Mouse (Mus musculus) ES-CJ7 (cell line): Measurements from ENCODE around the gene Npas2.

Experiments used
- DNase-seq: peaks from one replicate; pipeline ENCODE4 v3.0.0; 2011; ENCODE audit warnings: low read depth, low spot score

The Npas2 gene

DNA sequence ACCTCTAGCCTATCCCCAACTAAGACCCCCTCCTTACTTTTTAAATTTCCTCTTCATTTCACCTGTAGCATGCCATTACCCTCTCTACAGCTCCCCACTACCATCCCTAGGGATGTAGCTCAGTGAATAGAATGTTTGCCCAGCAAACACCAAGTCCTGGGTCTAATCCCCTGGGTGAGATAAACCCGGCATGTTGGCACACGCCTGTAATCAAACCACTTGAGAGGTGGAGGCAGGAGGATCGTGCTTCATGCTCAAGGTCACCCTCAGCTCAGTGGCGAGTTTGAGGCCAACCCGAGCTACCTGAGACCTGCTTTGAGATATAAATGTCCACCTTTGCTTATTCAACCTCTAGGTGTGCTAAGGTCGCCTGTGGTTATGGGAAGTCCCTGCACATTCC lies 19.5 kb downstream of the Npas2 start:
- DNase-seq, result no peak

DNA sequence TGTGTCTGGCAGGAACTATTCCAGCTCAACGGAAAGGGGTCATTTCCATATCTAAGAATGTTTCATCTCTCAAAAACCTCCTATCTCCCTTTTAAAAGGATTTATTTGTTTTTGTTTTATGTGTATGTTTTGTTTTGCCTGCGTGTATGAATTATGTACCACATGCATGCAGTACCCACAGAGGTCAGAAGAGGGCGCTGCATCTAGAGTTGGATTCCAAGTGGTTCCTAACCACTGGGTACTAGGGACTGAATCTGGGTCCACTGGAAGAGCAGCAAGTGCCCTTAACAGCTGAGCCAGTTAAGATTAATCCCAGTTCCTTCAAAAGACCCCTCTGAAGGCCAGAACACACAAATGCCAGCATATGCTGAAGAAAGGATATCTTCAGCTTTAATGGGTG lies 24.1 kb downstream of the Npas2 start:
- DNase-seq, result peak; percentile 49

DNA sequence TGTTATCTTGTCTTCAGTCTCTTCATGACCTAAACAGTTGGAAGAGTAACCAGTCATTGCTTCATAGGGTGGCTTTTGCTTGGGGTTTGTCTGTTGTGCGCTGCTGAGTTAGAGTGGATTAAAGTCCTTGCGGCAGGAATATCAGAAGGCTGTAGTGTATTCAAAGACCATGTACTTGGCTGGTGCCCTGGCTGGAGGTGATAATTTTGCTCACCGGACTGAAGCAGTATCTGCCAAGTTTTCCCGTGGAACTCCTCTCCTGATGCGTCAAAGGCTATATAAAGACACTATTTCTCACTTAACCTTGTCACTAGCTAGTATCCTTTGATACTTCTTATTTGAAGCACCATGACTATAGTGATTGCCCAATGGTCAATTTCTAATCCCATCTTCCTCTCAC lies 34.9 kb downstream of the Npas2 start:
- DNase-seq, result no peak

DNA sequence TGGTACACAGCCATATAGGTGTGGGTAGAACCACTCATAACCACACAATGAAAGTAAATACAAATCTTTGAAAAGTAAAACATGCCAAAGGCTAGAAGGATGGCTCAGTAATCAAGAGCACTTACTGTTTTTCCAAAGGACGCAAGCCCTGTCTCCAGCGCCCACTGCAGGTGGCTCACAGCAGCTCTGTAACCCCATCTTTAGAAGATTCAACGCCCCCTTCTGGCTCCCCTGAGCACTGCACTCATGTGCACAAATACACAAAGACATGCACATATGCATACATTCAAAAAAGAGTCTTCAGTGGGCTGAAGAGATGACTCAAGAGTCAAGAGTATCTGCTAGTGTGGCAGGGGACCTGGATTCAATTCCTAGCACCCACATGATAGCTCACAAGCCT lies 36.5 kb downstream of the Npas2 start:
- DNase-seq, result peak; percentile 37

DNA sequence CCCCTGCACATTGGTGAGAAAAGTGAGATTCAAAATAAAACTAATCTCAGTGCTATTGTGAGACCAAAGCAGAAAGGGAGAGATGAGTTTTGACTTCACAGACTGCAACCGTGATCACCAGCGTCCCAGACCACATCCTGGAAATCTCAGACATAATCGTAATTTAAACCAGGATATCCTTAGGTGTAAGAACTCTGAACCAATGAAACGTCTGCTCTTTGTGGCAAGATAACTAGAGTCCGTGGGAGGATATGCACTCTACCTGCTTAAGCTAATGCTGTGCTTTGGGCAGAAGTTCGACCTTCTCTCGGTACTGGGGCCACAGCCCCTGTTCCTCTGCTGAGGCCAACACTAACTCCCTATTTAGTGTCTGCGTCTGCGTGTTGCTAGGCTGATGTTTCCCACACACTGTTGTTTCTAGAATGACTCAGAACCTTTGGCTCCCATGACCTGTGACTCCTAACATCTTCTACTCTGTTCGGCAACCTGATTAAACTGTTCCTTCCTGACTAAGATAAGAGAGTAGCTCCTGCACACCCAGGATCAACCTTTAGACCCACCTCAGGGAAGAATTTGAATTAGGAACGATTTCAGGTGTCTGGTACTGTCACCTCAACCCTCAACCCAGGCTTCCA lies 41.4 kb downstream of the Npas2 start:
- no peak for DNase-seq

DNA sequence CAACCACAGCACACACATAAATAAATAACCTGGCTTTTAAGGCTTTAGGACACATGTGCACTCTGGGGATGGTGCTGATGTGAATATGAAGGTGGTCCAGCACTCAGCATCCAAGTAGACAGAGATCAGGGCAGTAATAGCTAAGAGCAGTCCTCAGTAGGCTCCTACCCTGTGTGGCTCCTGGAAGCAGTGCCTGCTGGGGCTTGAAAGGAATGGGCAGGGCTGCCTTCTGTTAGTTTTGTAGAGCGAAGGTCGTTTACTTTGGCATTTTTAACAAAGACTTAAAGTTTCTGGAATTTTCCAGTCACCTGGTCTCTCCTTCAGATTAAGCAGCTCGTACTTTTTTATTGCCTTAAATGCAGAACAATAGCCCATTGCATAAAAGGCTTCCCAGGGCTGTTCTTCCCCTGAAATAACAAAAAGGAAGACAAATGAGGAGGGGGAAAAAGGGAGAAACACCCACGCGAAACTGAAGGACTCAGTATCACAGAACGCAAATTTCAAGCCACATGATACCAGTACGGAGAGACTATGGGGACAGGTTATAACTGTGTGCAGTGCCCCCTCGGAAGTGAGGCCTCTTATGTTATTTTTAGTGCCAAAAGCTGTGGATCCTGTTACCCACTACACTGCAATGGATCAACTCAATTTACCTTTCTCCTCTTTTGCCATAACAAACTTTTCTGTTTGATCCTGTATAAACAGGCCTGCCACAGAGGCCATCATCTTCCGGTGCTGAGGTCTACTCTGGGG lies 44.1 kb downstream of the Npas2 start:
- peak; percentile 21 for DNase-seq

DNA sequence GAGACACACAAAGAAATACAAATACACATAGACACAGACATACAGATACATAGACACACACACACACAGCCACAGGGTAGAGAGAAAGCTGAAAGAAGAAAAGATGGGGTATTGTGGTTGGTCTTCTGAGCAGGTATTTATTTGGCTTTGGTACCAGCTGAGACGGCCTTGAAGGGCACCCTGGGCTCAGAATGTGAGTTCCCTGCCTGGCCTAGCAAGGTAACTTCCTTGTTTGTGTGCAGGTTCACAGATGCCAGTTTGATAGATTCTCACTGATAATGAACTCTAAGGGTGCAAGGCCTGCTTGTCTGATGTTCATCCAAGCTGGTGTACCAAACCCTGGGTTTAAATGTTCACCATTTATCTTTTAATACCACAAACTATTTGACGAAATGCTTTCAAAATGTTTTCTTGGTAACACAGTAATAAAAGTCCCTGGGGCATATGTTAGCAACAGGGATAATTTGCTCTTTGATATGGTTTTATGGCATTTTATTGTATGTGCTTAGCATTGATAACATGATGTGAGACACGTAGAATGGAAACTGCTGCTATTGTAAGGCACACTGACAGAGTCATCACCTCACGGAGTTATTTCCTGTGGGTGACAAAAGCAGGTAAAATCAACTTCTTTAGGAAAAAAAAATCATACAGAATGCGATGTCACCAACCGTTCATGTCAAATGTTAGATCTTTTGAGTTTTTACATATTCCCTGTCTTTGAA lies 47.5 kb downstream of the Npas2 start:
- DNase-seq, result no peak

DNA sequence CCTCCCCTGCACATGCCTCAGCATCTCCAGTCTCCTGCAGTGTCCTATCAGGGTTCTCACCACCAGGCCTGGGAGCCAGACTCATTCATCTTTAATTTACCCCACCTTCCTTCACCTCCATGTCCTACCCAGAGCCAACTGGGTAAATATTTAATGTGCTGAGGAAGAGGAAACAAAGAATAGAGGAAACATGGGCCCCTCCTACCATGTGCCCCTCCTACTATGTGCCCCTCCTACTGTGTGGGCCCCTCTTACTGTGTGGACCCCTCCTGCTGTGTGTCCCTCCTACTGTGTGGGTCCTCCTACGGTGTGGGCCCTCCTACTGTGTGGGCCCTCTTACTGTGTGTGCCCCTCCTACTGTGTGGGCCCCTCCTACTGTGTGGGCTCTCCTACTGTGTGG lies 51.2 kb downstream of the Npas2 start:
- no peak for DNase-seq

DNA sequence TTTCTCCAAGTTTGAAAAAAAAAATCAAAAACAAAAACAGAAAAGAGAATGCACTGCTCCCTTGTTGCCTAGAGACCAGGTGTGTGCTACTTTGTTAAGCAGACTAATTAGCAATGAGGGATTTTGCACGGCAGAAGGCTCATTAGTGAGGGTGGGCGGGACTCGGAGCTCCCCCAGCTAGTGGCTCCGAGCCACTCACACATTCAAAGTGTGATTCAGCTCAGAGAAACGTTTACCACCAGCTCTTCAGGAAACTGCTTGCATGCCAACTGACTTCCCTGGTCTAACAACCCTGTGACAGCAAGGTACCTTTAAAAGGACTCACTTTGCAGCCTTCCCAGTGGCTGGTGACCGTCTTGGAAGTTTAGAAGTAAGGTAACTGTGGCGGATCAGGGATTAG lies 58.1 kb downstream of the Npas2 start:
- no peak for DNase-seq

DNA sequence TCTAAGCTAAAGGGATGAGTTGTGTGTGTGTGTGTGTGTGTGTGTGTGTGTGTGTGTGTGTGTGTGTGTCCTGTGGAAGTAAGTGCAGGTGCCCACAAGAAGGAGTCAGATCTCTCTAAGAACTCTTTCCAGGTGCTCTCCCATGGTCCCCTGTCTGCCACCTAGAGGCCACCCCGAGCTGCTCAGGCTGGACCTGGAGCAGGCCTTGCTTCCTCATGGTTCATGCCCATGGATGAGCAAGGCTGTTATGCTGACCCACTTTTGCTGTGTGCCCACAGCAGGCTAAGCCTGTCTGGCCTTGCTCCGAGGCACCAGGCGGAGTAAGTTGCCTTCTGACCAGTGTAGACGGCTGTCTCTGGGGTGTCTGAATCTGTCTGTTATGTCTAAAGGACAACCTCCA lies 60.2 kb downstream of the Npas2 start:
- peak; percentile 56 for DNase-seq

DNA sequence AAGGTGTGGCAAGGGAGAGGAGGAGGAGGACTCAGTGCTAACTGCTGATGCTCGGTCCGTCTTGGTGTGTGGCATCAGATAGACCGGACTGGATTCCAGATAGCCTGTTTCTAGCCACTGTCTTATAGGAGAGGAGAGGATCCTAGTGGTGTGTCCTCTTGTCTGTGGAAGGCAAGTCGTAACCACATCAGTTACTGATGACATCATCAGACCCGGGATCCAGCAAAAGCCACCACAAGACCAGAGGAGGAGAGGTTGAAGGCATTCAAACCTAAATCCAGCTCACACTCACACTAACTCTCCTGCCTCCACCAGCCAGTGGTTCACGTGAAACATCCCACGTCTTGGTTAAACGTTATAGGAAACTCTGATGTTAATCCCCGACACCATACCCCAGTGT lies 62.5 kb downstream of the Npas2 start:
- DNase-seq, result no peak

DNA sequence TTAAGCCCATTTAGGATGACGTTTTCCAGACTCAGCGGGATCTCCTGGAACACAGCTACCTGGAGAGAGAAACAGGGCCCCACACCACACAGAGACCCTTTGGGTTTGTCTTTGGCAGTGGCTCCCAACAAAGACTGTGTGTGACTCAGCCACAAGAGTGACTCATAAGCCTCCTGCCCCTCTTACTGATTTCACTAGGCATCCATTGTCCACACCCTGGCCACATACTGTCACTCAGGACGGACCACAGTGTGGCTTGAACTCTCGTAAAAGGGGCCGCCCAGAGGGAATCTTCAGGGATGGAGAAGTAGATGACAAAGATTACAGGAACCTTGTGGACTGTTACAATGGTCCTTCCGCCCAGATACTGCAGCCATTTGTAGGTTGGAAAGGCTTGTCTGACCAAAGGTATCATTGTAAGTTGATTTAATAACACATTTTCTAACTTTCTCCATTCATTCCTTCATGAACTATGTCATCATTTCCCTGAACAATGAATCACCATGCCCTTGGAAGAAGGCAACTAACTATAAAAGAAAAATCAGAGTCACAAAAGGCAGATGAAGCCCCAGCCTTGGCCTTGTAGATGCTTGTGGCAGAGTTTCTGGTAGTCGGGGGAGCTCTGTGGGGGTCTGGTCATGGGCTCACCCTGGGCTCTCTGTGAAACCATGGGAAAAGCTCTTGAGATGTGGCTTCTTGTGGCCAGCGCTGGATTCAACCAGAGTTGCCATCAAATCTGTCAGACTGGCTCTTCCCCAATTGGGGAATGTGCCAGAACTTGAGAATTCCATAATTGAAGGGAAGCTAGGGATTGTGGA lies 63.2 kb downstream of the Npas2 start:
- DNase-seq, result no peak

DNA sequence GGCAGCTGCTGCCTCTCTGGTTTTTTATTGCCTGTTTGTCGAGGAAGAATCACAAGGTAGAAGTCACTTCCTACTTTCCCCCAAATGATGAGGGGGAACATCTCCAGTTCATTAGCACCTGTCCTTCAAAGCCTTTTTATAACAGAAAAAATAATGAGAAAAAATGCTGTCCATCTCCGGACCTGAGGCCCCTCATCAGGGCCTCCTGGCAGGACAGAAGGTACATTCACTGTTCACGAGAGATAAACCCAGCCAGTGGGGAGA lies 63.7 kb downstream of the Npas2 start:
- DNase-seq, result no peak

DNA sequence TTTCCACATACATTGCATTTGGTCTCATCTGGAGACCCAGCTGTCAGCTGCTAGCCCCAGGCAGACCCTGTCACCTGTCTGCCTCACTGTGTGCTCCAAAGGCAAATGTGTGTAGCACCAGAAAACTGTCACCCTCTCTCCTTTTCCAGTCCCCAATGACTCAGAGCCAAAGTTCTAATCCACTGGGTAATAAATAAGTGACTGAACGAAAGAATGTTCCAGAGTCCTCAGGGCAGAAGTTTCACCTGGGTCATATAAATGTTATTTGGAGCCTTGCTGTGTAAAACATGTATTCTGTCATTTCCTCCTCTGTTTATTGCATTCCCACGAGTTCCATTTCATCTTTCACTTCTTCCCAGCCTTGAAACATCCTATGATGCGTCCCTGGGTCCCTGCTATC lies 66.1 kb downstream of the Npas2 start:
- no peak for DNase-seq

DNA sequence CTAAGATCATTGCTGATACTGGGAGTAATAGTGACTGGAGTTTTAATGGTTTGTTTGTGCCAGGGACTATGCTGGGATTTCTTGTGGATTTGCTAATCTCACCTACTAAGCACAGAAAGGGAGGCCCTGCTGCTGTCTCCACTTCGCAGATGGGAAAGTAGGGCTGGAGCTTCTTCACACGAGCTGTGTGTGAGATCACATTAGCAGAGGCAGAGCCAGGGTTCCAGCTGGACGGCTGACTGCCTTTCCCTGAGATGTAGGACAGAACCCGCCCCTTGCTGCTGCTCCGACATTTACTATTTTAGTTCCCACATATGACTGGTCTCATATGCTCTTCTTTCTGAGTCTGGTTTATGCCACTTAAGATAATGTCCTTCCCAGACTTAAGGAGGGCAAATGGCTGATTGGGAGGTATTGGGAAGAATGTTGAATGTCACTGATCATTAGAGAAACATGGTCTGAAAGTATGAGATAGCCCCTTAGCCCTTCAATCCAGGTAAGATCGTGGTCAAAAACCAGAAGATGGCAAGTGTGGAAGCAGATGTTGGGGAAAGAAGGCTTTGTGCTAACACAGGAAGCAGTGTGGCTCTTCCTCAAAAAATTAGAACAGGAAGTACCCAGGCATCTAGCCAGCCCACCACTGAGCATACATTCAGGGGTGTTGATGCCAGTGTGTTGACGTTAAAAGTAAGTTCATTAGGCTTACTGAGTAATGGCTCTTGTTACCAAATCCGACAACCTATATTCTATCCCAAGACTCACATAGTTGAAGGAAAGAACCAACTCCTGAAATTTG lies 66.8 kb downstream of the Npas2 start:
- no peak for DNase-seq

DNA sequence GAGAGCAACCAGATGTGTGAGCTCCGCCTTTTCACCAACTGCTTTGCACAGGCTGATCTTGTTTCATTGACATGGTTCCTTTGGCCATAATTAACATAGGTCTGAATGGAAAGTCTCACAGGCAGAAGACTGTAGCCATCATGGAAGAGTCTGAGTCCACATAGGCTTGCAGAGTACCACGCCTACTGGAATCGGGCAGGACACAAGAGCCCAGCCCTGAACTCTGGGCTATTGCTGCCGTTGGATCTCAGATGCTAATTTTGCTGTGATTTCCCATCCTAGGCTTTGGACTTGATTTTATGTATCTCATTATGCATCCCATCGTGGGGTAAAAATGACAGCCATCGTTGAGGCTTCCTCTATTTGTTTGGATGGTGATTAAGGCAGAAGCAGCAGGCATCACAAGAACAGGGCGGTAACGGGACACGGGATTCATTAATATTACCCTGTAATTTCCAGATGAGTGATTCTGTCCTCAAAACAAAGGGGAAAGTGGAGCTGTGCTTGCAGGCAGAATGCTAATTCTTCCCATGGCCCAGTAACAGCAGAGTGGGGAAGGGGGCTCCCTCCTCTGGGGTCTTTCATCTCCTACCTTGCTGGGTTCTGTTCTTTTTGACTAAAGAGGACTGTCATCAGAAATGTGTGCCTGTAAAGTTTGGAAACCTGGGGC lies 73.4 kb downstream of the Npas2 start:
- DNase-seq, result no peak

DNA sequence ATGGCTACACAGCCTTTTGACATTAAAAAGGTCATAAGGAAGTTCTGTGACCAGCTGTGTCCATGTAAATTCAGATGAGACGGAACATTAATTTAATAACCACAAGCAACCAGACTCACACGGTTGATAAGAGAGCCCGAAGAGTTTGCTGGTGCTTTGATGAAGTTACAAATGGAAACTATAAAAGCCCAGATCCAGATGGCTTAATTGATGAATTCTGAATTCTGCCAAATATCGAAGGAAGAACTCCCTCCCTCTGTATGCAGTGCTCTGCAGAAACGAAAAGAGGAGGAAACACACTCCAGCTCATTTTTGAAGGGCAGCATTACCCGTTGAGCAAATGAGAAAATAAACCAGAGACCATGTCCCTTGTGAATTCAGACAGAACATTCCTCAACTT lies 79.4 kb downstream of the Npas2 start:
- no peak for DNase-seq

DNA sequence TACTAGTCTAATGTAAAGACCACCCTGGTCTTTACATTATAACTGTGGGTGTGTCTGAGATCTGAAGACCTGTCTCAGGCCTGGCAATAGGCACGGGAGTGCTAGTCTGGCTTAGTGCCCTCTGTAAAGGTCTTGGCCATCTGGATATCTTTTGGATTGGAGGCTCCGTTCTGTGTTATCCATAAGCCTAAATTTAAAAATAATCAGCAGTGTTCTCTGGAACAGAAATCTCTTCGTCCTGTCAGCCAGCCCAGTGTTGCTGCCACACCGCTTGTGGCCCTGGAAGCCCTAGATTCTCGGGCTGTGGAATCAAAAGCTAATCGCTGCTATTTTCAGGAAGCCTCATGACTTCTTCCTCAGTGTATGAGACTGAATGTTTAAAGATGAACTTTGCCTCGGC lies 86.9 kb downstream of the Npas2 start:
- no peak for DNase-seq

DNA sequence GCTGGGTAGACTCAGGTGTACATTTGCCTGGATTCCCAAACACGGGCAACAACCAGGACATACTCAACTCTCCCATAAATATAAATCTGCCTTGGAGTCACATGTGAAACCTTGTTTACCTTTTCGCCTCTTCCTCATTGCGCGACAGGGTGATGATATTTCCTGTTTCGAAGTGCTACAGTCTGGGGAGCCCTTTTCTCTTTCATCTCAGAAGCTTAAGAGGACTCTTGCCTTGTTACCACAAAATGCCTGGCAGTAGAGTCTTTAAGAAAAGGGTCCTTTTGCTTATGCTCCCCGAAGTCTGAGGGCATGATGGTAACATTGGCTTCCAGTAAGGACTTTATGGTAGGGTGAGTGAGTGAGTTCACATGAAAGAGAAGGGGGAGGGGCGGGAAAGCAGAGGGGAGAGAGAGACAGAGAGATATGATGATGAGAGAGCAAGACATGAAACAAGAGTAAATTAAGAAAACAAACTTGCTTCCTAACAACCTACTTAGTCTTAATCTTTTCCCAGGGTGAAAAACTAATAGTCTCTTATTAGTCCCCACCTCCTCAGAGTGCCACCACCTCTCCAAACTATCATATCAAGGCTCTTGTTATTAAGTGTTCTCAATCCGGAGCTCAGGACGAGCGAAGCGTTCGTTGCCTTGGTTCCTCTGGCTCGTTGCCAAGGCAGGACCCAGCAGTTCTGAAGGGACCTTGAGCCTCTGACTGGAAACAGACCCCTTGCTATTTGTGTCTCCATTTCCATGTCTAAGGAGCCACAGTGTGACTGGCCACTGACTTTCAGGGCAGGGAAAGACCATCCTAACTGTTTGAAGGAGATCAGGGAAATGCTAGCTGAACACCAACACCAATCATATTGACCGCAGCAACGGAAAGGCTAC lies 87.7 kb downstream of the Npas2 start:
- peak; percentile 44 for DNase-seq

DNA sequence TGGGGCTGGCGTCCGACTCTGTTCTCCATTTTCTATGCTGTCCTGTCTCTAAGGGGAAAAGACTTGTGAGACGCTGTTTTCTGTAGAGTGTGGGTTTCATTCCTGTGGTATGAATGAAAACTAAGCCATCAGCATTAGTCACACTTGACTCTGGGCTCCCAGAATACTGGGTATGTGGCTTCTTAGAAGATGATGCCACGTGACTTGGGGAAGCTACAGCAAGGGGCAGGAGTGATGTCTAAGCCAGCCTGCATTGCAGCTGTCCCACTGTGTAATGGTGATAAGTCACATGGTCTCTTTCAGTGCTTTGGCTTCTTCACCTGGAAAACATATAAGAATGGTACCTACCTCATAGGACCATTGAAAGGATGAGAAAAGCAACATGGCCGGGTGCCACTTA lies 88.4 kb downstream of the Npas2 start:
- DNase-seq, result no peak
